Mouse (Mus musculus): ENCODE data around the gene Ranbp17.

DNA sequence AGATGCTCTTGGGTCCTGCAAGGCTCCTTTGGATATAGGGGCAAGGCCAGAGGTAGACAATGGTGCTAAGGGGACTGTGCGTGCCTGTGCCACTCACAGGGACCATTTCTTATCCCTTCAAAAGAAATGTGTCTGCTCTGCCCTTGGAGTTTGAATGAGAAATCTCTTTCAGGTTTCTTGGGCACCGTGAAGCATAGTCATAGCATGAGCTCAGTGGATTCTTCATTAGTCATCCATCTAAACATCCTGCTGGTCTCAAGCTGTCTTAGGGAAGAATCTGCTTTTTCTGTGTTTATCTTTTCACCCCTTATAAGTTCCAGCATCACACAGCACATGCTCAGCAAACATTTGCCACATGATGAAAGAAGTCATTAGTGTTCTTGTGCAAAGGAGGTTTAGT, 235.0 kb downstream of the Ranbp17 start:
- no peak for TF ChIP-seq CTCF (IDR thresholded peaks at IDR 0.05; ENCODE audit: borderline replicate concordance, extremely low read depth, insufficient read depth, insufficient read length)
- no peak for TF ChIP-seq POLR2A (IDR thresholded peaks at IDR 0.05; ENCODE audit: borderline replicate concordance, extremely low read depth, insufficient read depth, insufficient read length, poor library complexity, severe bottlenecking)
